Mouse (Mus musculus): ENCODE data around the gene Tubg1.

Gene Tubg1

DNA sequence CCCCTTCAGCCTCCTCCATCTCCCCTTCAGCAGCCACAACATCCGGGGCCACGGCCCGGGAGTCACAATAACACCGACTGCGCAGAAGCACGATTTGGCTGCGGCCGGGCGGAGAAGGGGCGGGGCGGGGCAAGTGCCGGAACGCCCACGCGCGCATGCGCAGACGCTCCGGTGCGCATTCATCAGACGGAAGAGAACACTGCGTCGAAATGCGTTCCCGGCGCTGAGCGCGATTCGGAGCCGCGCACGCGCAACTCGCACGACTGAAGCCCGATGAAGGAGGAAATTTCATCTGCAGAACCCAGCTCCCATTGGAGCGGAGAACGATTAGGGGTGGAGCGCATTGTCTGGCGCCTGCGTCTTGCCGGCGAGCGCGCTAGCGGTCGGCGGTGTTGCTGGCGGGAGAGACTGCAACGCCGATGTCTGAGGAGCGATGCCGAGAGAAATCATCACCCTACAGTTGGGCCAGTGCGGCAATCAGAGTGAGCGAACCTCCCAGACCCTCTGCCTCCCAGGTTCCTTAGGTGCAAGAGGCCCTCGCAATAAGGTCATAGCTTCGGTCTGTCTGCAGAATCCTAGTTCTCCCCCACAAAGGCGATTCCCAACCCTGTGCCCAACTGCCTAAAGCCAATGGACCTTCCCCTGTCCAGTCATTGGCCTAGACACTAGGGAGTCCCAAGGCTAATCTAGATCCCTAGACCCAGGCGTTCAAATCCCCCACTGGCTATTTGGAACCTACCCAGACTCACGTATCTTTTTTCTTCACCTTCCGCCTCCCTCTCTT, at the start of gene Tubg1, which contains the start of gene Retreg3:
TSS of gene Tubg1 (plus strand) at position 178 of the 784 bp plus-strand sequence.
TSS of gene Retreg3 (minus strand) at position 133 of the 784 bp plus-strand sequence.
- DNase-seq = peak; percentile 100

DNA sequence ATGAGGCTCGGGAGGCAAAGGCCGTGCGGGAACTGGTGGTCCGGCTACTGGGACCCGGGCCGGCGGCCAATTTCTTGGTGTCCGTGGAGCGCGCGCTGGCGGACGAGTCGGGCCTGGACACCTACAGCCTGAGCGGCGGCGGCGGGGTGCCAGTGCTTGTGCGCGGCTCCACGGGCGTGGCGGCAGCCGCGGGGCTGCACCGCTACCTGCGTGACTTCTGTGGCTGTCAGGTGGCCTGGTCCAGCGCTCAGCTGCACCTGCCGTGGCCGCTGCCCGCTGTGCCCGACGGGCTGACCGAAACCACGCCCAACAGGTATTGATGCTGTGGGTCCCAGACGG, 49.6 kb upstream of the Tubg1 start:
- DNase-seq = no peak

- DNase-seq = no peak
These were observed 48.8 kb upstream of the Tubg1 start for GRCm38 (mm10) chr11:101070987-101071386.

DNA sequence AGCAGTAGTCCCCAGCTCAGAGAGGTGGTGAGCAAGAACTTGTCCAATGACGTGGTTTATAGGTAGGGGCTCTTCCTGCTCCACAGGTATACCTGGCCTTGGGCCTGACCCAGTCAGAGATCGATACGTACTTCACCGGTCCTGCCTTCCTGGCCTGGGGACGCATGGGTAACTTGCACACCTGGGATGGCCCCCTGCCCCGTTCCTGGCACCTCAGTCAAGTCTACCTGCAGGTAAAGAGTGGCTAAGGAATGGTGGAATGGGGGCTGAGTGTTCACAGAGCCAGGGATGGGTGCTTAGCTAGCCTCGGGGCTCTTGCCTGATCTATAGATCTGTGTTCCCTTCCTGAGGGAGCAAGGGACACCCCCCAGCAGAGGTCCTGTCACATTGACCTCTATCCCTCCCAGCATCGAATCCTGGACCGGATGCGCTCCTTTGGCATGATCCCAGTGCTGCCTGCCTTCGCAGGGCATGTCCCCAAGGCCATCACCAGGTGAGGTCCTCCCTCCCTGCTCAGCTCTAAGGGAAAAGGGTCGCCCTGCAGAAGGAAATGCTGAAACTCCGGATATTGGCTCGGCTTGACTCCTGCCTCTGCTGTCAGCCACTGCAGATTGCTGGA, 47.8 kb upstream of the Tubg1 start:
- no peak for DNase-seq

GRCm38 (mm10) chr11:101078121-101078520, 41.6 kb upstream of the Tubg1 start, which contains the start of gene Hsd17b1:
Hsd17b1 (plus strand) TSS chr11:101078411.
- no peak for DNase-seq

DNA sequence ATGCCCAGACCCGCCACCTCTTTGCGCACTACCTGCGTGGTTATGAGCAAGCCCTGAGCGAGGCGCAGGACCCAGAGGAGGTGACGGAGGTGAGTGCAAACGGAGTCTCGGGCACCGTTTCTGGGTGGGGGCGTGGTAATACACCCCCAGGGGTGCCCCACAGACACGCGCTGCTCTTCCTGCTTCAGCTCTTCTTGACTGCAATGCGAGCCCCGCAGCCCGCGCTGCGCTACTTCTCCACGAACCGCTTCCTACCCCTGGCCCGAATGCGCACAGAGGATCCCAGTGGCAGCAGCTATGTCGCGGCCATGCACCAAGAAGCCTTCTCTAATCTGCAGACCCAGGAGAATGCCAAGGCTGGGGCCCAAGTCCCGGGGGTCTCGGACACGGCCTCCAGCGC, 40.0 kb upstream of the Tubg1 start:
- DNase-seq = no peak

GRCm38 (mm10) chr11:101080421-101080820, 39.3 kb upstream of the Tubg1 start:
- DNase-seq = no peak

DNA sequence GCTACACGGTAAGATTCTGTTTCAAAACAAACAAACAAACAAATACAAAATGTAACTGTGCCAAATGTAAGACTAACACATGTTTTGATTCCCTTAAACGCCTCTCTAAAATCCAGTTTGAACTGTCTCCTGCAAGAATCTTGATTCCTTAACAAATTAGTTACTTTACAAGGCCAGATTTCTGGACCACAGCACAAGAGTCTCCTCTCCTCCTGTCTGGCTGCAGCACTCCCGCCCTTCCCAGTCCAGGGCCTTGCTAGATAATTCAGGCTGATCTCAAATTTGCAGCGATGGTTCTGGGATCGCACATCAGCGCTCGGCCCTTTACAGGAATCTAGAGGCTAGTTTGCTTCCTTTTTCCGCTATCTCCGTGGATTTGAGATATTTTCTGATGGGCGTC, 38.1 kb upstream of the Tubg1 start:
- no peak for DNase-seq

DNA sequence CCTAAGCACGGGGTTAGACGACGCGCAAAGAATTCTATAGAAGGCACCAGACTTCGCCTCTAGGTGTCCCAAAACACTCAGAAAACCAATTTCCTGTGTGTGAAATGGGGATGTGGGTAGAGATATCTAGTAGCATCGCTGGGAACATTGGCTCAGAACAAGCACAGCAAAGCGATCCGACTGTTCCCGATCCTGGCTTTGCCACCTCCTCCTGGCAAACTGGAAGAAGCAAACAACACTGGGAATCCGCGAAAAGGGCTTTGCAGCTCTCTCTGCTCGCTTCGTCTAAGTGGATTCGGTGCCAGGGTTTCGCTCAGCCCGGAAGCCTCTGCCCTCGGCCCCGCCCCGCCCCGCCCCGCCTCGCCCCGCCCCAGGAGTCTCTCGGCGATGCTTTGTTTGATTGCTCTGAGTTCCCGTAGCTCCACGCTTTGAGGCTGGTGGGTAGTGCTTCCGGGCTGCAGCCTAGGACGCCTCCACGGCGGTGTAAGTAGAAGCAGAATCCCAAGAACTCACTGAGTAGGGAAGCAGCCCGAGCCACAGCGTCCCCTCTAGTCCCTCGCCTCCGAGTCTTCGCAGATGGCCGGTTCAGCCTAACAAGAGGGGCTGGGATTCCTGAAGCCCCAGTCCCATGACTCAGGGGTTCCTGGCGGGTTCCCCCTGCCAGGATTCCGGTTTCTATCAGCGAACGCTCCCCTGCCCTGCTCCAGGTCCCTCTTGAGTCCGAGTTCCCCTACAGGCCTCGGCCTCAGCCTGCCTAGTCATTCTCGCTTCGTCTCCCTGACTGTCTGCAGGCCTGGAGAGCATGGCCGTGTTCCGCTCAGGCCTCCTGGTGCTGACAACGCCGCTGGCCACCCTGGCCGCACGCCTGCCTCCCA, 37.3 kb upstream of the Tubg1 start, which contains the start of gene Coasy:
TSS of gene Coasy (plus strand) at position 358 of the 875 bp plus-strand sequence.
- DNase-seq = peak; percentile 81

DNA sequence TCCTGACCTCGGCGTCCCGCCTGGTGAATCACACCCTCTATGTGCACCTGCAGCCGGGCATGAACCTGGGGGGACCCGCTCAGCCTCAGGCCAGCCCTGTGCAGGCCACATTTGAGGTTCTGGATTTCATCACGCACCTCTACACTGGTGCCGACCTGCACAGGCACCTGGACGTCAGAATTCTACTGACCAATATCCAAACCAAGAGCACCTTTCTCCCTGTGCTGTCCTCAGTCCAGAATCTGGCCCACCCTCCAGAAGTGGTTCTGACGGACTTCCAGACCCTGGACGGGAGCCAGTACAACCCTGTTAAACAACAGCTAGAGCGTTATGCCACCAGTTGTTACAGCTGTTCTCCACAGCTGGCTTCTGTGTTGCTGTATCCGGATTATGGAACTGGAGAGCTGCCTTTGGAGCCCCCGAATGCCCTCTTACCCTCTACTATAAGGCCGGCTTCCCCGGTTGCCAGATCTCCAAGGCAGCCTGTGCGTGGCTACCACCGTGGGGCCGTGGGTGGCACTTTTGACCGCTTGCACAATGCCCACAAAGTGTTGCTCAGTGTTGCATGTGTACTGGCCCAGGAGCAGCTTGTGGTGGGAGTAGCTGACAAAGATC, 36.5 kb upstream of the Tubg1 start:
- no peak for DNase-seq

- no peak for DNase-seq
These were observed 35.5 kb upstream of the Tubg1 start for GRCm38 (mm10) chr11:101084246-101084645.

DNA sequence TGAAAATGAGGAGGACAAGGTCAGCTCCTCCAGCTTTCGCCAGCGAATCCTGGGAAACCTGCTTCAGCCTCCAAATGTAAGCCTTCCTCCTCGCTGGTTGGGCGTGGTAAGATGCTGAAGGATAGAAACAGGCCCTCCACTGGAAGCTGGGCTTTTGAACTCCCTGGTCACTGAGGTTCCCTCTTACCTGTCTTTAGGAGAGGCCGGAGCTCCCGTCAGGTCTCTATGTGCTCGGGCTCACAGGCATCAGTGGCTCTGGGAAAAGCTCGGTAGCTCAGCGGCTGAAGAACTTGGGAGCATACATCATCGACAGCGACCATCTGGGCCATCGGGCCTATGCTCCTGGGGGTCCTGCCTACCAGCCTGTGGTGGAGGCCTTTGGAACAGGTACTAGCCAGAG, 34.9 kb upstream of the Tubg1 start:
- no peak for DNase-seq

GRCm38 (mm10) chr11:101085617-101086322, 34.0 kb upstream of the Tubg1 start:
- no peak for DNase-seq

- no peak for DNase-seq
These were observed 33.4 kb upstream of the Tubg1 start for GRCm38 (mm10) chr11:101086323-101086674.

DNA sequence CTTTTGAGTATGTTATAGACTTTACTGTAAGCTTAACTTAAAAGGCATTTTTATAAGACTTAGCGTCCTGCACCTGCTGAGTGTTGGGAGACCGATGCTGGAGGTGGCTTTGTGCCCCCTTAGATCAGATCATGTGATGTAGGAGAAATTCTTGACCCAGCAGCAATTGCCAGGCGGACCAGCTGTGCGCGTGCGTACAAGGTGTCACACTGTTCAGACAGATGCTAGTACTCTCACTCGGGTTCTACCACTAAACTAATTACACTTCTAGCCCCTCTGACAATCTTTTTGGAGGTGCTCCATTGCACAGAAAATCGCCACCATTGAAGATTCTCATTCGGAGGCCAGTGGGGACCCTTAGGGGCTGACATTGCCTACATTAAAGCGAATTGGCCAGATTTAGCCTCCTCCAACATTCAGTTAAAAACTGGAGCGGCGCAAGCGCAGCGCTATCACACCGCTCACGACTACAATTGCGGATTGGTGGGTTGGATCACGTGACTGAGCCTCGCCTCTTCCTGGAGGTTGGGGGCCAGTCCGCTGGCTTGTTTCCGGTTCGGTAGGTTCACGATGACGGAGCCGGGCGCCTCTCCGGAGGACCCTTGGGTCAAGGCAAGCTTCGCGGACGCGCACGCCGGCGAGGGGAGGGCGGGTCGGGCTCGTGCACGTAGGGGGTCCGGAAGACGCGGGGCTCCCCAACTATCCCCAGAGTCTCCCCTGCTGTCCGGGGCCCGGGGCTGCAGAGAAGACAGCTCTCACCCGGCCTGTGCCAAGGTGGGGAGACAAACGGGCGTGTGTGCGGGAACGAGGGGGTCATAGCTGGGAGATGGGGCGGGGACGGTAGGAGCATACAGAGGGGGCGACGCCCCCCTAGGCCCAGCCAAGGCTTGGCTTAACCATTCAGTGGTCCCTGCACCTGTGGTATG, 32.7 kb upstream of the Tubg1 start, which contains the start of gene Mlx:
TSS of gene Mlx (plus strand) at position 522 of the 926 bp plus-strand sequence.
- peak; percentile 87 for DNase-seq

DNA sequence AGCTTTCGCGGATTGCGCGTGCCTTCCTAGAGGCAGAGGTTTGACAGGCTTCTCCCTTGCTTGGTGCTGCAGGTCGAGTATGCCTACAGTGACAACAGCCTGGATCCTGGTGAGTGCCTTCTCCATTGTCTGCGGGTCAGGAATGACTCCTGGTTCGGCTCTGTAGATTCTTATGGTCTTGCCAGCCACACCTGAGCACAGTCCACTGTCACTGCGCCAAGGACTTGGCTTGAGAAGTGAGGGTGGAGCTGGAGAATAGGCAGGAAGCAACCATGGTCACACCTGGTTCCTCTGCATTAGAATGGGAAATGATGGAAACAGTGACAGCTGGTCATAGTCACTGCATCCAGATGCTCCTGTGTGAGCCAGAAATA, 32.1 kb upstream of the Tubg1 start:
- DNase-seq = no peak

GRCm38 (mm10) chr11:101089931-101090330, 29.8 kb upstream of the Tubg1 start:
- DNase-seq = no peak

DNA sequence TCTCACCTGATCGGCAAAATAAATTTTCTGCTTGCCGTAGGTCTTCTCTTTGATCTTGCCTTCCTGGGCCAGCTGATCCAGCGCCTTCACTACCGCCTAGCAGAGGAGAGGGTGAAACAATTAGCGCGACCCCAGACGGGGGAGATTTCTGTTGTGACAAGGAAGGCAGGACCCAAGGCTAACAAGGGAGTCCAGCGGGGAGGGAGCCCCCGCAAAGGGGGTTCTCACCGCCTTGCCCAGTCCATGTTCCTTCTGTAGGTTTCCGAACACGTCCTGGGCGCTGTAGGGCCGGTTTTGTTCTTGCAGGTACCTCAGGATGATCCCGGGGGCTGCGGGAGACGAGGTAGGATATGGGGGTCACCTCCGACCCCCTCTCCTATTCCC, 24.8 kb upstream of the Tubg1 start:
- no peak for DNase-seq

DNA sequence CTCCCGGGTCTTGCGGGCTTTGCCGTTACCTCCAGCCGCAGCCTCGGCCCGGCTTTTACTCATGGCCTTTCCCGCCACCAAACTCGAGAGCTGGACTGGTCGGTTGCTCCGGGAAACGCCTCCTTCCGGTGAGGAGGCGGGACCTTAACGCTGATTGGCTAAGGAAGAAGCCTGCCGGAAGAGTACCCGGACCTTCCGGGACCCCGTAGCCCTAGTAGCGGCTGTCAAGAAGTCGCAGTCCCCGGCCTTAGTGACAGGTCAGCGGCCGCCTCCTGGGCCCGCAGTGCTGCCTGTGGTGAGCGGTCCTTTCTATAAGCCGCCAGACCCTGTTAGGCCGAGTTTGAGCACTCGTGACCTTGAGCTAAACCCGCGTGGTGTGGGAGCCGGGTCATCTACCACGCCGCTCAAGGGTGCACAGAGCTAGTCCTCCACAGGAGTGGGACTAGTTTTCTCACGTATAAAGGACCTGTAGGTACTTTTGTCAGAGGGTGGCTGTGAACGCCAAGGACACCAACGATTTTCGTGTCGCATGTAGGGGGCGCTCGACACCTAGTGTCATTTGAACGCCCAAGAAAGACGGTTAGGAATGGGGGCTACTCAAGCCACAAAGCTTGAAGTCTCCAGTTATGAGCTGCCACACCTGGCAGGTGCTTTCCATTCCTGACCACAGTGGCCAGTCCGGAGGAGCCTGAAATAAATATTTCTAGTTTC, 24.3 kb upstream of the Tubg1 start, which contains the start of gene Psmc3ip:
TSS of gene Psmc3ip (minus strand) at position 123 of the 711 bp plus-strand sequence.
- peak; percentile 88 for DNase-seq

- DNase-seq = no peak
These were observed 21.5 kb upstream of the Tubg1 start for GRCm38 (mm10) chr11:101098231-101098630.
